Mouse (Mus musculus) kidney, postnatal 0 days (tissue): ENCODE data around the gene Tbc1d30. TPM values are rescaled to one million over a fixed set of nuclear protein-coding genes. Genes with fewer than 3 reads are reported as not detected.

Experiments
- ATAC-seq: fragments of 200-750 bp; cut with Nextera tagmentation; replicated peaks from 2 replicates; pipeline ENCODE4 v1.8.0; 2017; ENCODE audit warnings: low read depth, moderate number of reproducible peaks, moderate TSS enrichment, moderate library complexity; ENCODE audit not compliant: low FRiP score
- DNase-seq: peaks from one replicate; pipeline ENCODE4 v3.0.0-alpha.2; 2016; ENCODE audit warnings: low spot score
- H3K27ac ChIP-seq: fragments of 300-500 bp; sonication (generic); 2 replicates; pipeline ENCODE4 v1.5.1; 2014; ENCODE audit warnings: mild to moderate bottlenecking
- H3K27me3 ChIP-seq: fragments of 300-500 bp; sonication (generic); 2 replicates; pipeline ENCODE4 v1.6.1; 2014; ENCODE audit warnings: low read length, mixed read lengths; ENCODE audit not compliant: insufficient read depth
- H3K36me3 ChIP-seq: fragments of 300-500 bp; sonication (generic); 2 replicates; pipeline ENCODE4 v1.6.1; 2014; ENCODE audit warnings: low read length, mixed read lengths; ENCODE audit not compliant: insufficient read depth
- H3K4me1 ChIP-seq: fragments of 300-500 bp; sonication (generic); replicated peaks from 2 replicates; pipeline ENCODE4 v1.6.1; 2014; ENCODE audit warnings: antibody characterized with exemption, low read length, mixed read lengths; ENCODE audit not compliant: insufficient read depth
- H3K4me2 ChIP-seq: fragments of 300-500 bp; sonication (generic); 2 replicates; pipeline ENCODE4 v1.6.1; 2014; ENCODE audit warnings: mild to moderate bottlenecking, low read length, moderate library complexity, mixed read lengths
- H3K4me3 ChIP-seq: fragments of 300-500 bp; sonication (generic); replicated peaks from 2 replicates; pipeline ENCODE4 v1.5.1; 2014; ENCODE audit warnings: low read depth, low read length
- H3K9ac ChIP-seq: fragments of 300-500 bp; sonication (generic); 2 replicates; pipeline ENCODE4 v1.6.1; 2014; ENCODE audit warnings: low read depth, low read length
- H3K9me3 ChIP-seq: fragments of 300-500 bp; sonication (generic); replicated peaks from 2 replicates; pipeline ENCODE4 v1.6.1; 2016; ENCODE audit warnings: low read length, inconsistent platforms, mixed read lengths
- CTCF ChIP-seq: IDR thresholded peaks from 2 replicates; pipeline ENCODE4 v1.5.1; 2016; ENCODE audit warnings: antibody characterized with exemption, low read depth, mild to moderate bottlenecking, moderate library complexity
- WGBS: fragments of 180-500 bp; shearing (Covaris S2); extraction: QIAGEN DNeasy Blood & Tissue Kit; methylation state at CpG from one replicate; pipeline ENCODE4 v1.1.7; 2014; 5-methylcytosine and 5-hydroxymethylcytosine counted together
- polyA plus RNA-seq: library from polyadenylated mRNA; unstranded; fragments of >200 nt; fragmentation: Nextera tagmentation; extraction: Ambion mirVana; gene quantifications from 2 replicates; pipeline ENCODE4 v1.2.1, GENCODE M21; 2015

Gene Tbc1d30
- polyA plus RNA-seq, 1 experiment from 2014 or later = 0.53 TPM

- no peak overlapping the region for H3K4me3 ChIP-seq
- DNase-seq (no peak), ATAC-seq (no peak)
- H3K27ac ChIP-seq = no peak overlapping the region
- H3K36me3 ChIP-seq = no peaks in the 10 kb centered on the region
- no peaks in the 10 kb centered on the region for H3K9me3 ChIP-seq
- WGBS = 83% methylated on average over 8 of the region's 8 CpGs
- no peaks in the 10 kb centered on the region for H3K27me3 ChIP-seq
- no peak overlapping the region for H3K4me2 ChIP-seq
- no peak for TF ChIP-seq CTCF
- peaks cover 14% of the 10 kb centered on the region for H3K4me1 ChIP-seq
- H3K9ac ChIP-seq = no peak overlapping the region
Measured at GRCm38 (mm10) chr10:121363201-121363600, 12.1 kb upstream of the Tbc1d30 start.

- H3K9ac ChIP-seq = no peak overlapping the region
- 0 out of 2 replicates have a peak, but pooled peaks have one; percentile 20 for TF ChIP-seq CTCF
- no peaks in the 10 kb centered on the region for H3K9me3 ChIP-seq
- no peaks in the 10 kb centered on the region for H3K36me3 ChIP-seq
- no peaks in the 10 kb centered on the region for H3K27me3 ChIP-seq
- ATAC-seq (no peak), DNase-seq (no peak)
- peaks cover 6% of the 10 kb centered on the region; the same call in 1 of the 2 replicates for H3K4me1 ChIP-seq
- no peak overlapping the region for H3K4me3 ChIP-seq
- H3K4me2 ChIP-seq = no peak overlapping the region
- 90% methylated on average over 2 of the region's 2 CpGs for WGBS
- H3K27ac ChIP-seq = no peak overlapping the region
Measured at GRCm38 (mm10) chr10:121360358-121360757, 9.3 kb upstream of the Tbc1d30 start.

- WGBS = 34% methylated on average over 15 of the region's 15 CpGs
- H3K9me3 ChIP-seq = no peaks in the 10 kb centered on the region
- no peaks in the 10 kb centered on the region for H3K36me3 ChIP-seq
- peak overlapping the region; percentile 96 for H3K4me2 ChIP-seq
- no peak for TF ChIP-seq CTCF
- H3K27ac ChIP-seq = no peak overlapping the region
- no peak overlapping the region; the same call in 1 of the 2 replicates for H3K9ac ChIP-seq
- ATAC-seq (no peak), DNase-seq (no peak)
- no peaks in the 10 kb centered on the region for H3K27me3 ChIP-seq
- peak overlapping the region; percentile 44 for H3K4me3 ChIP-seq
- H3K4me1 ChIP-seq = 0 out of 2 replicates have a peak, but pooled peaks cover 8% of the 10 kb centered on the region
Measured at GRCm38 (mm10) chr10:121351692-121352290, 713 bp upstream of the Tbc1d30 start.

- H3K4me1 ChIP-seq = 0 out of 2 replicates have a peak, but pooled peaks cover 8% of the 10 kb centered on the region
- peak overlapping the region; percentile 44 for H3K4me3 ChIP-seq
- no peaks in the 10 kb centered on the region for H3K36me3 ChIP-seq
- ATAC-seq = peak; percentile 62
- WGBS = 4% methylated on average over 35 of the region's 35 CpGs
- peak overlapping the region; percentile 60 for H3K9ac ChIP-seq
- no peak overlapping the region for H3K27ac ChIP-seq
- peak overlapping the region; percentile 96 for H3K4me2 ChIP-seq
- DNase-seq = peak; percentile 49
- H3K9me3 ChIP-seq = no peaks in the 10 kb centered on the region
- H3K27me3 ChIP-seq = no peaks in the 10 kb centered on the region
- TF ChIP-seq CTCF = no peak; the same call in 1 of the 2 replicates
Measured at GRCm38 (mm10) chr10:121350357-121351065, 567 bp downstream of the Tbc1d30 start.

GRCm38 (mm10) chr10:121349244-121349643, 1.8 kb downstream of the Tbc1d30 start:
- Histone ChIP-seq H3K27ac (no peak overlapping the region), H3K4me2 (no peak overlapping the region), H3K9me3 (no peaks in the 10 kb centered on the region), H3K4me1 (0 out of 2 replicates have a peak, but pooled peaks cover 8% of the 10 kb centered on the region), H3K27me3 (no peaks in the 10 kb centered on the region), H3K4me3 (no peak overlapping the region), H3K9ac (no peak overlapping the region), H3K36me3 (no peaks in the 10 kb centered on the region)
- ATAC-seq (no peak), DNase-seq (no peak)
- no peak for TF ChIP-seq CTCF
- WGBS = 44% methylated on average over 5 of the region's 5 CpGs

- Histone ChIP-seq H3K9ac (no peak overlapping the region), H3K36me3 (no peaks in the 10 kb centered on the region), H3K4me1 (no peaks in the 10 kb centered on the region), H3K27me3 (no peaks in the 10 kb centered on the region), H3K4me2 (no peak overlapping the region), H3K9me3 (no peaks in the 10 kb centered on the region), H3K27ac (no peak overlapping the region), H3K4me3 (no peak overlapping the region)
- DNase-seq (peak; percentile 78), ATAC-seq (no peak)
- WGBS = 40% methylated on average over 6 of the region's 6 CpGs
- TF ChIP-seq CTCF = no peak
Measured at GRCm38 (mm10) chr10:121343867-121344266, 7.2 kb downstream of the Tbc1d30 start.
